Mouse (Mus musculus): Measurements from ENCODE around the gene Cul3. TPM values are rescaled to one million over a fixed set of nuclear protein-coding genes. Genes with fewer than 3 reads are reported as not detected.

Gene Cul3
- total RNA-seq, 2 experiments from 2014 or later = 114 to 118 TPM

DNA sequence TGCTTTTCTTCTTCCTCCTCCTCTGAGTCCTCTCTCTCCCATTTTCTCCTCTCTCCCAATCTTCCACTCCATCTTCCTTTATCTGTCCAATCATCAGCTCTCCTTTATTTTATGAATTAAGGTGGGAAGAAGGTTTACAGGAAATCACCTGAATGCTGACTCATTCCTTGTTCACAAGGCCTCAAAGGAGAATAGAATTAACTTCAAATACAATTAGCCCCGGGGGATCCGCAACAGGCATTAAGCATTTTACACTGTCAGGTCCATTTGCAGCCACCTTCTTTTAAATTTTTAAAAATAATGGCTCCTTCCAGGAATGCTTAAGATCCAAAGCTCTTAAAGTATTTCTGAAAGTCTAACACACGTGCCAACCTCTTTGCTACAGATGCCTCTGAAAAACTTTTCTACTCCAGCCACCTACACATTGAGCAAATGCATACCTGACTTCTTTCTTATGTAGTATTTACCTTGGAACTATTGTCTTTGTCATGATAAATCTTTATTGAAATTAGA is 24.7 kb downstream of the Cul3 start:
- DNase-seq = no peak

DNA sequence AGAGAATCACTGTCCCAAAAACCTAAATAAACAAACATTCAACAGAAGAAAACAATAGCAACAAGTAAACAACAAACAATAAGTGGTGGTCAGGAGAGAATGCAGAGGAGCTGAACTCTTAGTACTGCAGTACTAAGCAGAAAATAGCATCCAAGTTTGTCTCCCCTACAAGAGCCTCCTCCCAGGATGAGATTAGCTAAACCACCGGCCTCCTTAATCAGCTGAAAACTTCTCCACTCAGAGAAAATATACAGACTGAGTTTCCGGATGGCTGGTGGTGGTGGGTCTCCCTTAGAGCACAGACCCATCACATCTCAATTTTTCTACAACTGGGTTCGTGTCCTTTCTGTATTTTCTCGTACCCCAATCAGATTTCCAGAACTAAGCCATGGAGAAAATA is 47.0 kb downstream of the Cul3 start:
- DNase-seq = no peak

DNA sequence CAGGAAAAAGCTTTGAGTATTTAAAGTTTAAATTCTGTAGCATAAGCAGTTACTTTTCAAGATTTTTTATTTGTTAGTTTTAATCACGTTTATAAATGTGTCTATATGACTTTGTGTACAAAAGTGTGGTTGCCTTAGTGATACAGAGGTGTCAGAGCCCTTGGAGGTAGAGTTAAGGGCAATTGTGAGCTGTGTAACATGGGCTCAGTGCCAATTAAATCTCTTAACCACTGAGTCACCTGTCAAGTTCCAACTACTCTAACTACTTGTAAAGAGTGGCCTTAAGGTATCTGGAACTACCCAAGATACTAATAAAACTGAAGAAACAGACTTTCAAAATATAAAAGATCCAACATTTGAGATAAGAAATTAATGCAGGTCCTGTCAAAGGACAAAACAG is 61.5 kb downstream of the Cul3 start:
- no peak for DNase-seq

DNA sequence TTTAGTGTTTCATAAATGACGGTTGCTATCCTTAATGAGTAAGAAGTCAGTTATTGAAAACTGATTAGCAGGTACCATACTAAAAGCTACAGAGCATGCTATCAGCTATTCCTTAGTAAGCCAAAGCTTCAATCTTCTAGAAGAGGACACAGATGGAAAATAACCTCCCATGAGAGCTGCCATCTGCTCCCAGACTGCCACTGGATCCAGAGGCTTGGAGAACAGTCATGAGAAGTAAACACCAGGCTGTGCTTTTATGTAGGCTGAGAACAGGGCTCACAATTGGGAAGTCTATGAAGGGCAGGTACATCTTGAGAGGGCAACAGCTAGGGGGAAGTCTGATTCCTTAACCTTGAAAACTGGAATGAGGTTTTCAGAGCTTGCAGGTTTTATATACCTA is 79.8 kb downstream of the Cul3 start:
- DNase-seq = no peak

DNA sequence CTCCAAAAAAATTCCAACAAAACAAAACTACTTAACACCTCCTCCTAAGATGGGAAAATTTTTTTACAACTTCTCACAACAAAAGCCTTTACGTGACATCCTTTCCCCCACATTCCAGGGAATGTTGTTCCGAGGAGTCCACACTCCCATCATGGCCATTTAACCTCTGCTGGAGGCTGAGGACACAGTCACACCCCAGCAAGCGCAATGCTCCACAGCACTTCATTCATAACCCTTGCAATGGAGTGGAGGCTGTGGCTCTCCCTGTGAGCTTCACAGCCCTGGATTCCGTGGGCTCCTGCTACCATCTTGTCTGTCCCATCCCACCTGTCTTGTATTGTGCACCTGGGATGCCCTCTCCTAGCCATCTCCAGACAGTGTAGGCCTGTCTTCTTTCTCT is 81.6 kb downstream of the Cul3 start:
- no peak for DNase-seq

DNA sequence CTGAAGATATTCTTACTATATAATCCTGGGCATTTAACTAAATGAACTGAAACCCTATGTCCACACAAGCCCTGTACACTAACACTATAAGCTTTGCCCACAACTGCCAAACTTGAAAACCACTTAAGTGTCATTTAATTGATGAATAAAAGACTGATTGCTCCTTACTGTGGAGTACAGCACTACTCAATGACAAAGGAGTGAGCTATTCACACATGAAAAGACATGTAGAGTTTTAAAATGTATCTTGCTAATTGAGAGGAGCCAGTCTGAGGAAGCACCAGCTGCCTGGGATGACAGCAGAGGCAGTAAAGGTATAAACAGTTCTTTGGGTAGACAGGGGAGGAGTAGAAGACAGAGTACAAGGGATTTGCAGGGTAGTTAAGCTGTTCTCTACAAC is 87.0 kb downstream of the Cul3 start:
- no peak for DNase-seq

DNA sequence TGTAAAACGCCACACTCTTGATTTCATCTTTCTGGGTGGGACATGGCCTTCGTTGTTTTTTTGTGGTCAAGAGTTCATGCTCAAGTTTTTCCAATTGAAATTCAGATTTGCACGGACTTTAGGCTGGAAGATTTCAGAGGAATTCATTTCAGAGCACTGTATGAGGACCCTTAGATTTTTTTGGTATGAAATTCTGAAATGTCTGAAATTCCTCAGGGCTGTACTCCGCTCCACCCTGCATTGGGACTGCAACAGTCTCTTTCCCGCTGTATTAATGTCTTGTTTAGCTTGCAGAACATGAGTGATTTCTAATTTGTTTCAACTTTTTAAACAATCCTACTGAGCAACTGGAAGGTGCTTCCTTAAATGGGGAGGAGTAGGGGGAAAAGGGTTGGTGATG is 90.0 kb downstream of the Cul3 start:
- no peak for DNase-seq

DNA sequence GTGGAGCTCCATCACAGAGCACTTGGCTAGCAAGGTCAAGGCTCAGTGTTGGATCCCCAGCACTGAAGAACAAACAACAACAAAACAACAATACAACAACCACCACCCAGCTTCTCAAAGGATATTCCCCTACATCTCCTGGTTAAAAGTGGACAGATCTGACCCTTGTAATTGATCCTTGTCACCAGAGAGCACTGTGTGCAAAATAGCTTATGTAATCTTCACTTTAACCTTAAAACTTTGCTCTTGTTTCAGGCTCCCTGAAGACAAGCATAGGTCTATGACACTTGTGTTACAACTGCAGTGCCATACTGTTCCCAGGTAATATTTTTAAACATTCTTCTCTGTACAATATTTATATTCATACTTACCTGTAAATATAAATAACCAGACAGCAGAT is 93.1 kb downstream of the Cul3 start:
- DNase-seq = no peak

DNA sequence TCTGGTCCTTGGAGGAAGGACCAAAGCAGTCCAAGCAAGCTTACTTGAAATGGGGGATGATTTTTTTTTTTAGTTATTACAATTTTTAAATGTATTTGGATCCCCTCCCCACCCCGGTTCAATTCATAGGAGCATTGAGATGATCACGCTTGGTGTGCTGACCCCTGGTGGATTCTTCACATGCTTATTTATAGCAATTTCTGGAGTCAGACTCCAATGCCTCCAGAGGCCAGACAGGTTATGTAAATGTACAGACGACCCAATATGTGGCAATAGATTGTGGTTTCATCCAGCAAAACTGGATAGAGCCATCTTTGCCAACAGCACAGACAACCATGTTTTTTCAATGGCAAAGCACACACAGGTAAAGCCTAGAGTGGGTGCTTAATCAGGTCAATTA is 96.2 kb downstream of the Cul3 start:
- no peak for DNase-seq

DNA sequence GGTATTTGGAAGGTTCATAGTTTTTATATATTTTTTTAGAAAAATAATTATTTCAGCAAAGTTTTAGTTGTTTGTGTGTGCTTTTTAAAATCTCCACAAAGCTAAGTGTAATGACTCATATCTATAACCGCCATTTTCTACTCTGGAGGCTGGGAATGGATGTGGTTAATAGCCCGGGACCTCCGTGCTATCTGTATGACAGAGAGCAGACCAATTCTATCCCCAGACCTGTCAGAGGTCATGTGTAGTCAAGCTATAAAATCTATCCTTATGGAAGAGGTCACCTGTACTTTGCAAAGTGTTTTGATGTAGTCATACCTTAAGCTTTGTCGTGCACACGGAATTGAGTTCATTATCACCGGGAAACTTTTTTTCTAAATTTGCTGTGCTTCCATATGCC is 98.7 kb downstream of the Cul3 start:
- no peak for DNase-seq

DNA sequence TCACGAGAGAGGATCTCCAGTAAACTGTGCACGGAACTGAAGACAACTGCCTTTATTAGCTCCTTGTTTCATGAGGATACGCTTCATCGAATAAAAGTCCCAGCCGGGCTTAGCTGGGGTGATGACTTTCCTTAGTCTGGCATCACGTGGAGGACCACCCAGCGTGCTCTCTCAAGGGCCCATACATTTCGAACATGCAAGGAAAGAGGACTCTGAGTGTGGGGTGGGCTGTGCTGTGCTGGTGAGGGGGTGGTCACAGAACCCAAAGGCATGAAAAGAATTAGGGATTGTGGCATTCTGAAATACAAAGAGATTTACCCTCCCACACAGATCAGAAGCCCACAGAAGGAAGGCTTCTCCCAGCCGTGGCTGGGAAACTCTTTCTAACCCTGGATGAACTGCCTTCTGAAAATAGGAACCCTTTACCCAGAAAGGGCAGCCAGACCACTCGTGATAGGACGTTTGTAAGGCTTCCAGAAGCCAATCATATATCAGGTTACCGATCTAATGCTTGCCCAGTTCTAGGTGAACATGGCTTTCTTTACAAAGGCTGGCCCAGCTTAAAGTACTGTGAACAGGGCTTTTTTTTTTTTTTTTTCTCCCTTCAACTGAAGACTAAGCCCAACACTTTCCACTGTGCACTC is 100.1 kb downstream of the Cul3 start:
- no peak for DNase-seq

DNA sequence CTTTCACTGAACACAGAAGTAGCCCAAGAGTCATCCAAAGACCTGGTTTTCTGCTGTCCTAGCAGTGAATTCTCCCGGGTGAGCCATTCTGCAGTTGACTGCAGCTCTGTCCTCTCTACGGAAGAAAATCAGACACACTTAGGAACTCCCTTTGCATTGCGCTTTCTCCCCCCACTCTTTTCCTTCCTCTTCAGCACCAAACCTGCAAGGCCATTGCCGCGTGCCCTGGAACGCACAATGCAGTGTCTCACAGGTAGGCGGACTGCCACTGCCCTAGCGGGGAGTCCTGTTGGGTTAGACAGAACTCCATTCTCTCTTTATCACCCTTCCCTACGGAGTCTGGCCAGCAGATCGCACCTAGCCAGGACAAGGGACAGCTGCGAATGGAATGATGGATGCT is 100.8 kb downstream of the Cul3 start:
- DNase-seq = no peak

DNA sequence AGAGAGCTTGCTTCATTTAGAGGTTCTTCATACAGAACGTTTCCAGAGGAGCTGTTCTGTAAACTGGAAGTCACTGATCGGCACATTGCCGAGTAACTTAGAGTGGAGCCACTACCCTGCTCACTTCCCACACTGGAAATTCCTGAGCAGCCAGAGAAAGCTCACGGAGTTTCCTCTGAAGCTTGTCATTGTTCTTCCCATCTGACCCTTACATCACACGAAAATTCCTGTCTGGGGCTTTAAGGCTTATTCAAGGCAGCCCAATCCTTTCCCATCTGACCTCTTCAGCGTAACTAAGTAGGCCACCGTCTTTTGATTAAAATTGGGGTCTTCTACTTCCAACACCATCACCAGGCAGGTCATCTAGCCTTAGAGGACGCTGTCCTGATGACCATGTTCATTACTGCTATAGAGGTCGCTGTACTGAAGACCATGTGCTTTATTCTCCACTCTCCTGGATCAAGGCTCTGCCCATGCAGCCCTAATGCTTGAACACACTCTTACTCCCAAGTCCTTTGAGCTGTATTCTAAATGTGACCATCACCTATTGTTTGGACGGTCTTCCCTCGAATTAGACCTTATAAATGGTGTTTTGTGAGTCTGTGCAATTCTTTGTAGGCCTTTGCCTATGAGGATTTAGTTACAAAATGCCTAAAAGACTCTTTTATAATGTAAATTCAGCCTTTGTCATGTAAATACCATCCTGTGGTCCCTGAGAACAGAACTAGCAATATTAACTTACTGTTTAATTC is 103.2 kb downstream of the Cul3 start:
- DNase-seq = no peak

DNA sequence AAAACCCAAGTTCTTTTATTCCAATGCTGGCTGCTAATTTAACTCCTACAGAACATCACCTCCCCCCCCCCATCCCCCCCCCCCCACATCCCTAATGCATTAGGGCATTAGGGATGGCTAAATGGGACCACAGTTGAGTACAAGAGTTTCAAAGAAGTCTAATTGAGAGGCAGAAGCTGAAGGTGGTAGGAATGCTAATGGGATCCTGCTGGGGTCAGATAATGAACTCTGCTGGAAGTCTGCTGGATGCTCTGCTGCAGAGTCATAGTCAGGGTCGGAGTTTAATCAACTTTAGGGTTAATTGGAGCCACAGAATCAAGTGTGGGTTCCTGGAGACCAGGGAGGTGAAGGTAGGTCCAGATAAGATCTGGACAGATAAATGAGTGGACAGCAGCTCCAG is 104.2 kb downstream of the Cul3 start:
- DNase-seq = no peak

DNA sequence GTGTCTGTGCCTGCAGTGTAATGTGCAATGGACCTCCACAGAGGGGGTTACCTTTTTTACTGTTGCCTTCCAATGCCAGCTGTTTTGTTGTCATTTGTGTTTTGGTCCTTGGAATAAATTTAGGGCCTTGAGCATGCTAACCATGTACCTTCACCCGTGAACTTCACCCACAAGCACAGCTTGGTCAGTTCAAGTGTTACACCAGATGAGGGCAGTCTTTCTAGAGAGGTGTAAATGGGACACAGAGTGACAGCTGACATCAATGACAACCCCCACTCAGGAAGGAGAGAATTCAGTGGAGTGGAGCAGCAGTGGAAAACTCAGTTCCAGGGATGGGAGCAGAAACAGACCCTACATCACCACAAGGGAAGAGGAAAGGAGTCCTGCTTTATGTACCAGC is 109.7 kb downstream of the Cul3 start:
- no peak for DNase-seq

DNA sequence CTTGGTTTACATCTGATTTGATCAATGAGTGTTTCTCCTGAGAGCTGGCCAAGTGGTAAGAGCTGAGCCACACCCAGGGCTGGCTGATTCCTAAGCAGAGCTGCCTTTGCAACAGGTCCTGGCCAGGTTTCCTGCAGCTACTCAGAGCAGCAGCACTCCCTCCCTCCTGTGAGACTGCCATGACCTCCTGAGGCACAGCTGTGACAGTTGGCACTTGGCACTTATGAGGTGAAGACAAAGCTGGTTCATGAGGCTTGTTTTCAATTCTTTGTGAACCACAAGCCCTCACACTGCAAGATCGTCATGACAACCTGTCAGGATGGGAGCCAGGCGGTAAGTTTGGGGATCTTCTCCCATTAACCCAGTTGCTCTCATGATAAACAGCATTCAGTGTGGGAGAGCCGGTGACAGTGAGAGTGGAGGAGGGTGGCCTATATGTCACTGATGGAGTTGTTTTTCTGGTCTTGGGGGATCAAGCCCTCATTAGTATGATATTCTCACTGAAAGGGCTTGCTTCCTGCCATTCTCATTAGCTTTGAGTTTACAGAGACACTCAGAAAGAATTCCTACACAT is 115.4 kb downstream of the Cul3 start:
- DNase-seq = peak; percentile 12

DNA sequence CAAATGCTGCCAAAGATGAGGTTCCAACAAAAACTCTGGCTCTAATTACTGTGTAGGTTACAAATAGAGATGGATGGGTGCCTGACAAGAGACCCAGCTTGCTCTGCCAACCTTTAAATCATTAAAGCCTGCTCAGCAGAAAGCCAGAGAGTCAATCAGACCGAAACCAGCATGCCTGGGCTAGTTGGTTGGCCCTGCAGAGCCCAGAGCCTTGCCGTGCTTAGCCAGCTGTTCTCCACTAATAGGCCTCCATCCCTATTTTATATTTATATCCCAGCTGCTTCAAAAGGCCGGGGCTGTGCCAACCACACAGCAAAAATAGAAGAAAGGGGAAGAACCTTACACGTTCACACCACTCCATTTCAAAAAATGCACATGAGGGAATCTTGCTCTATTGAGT is 119.1 kb downstream of the Cul3 start:
- DNase-seq = no peak

DNA sequence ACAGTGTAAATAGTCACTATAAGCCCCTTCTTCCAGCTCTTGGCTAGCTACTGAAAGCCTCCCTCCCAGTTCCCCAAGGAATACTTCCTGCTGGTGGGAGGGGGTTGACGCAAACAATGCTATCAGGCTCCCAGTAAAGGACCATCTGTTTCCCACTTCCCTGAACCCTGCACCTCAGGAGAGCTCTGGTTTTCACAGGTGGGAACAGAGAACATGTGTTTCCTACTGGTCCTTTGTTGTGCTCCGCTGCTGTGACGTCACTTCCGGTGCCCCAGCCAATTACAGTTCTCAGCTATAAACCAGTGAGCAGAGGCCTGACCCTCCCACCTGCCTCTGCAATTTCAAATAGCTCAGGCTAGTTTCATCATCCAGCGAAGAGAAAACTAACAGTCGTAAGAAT is 122.0 kb downstream of the Cul3 start, which contains the start of gene Fam124b:
Gene Fam124b, minus strand, starts transcription at position 206 of the 400 bp plus-strand sequence.
- DNase-seq = peak; percentile 29

Other genes with a start within 250 kb of the Cul3 start
- 1 to 10 TPM; 1.7 to 3.5 TPM for gene Fam124b, start 122.0 kb downstream of the Cul3 start, total RNA-seq (2021)
- not detected for gene Gm45261, start 121.0 kb upstream of the Cul3 start, total RNA-seq (2021)

Data from adrenal gland, postnatal 10 days (tissue).